Mouse (Mus musculus) erythroblast, embryonic 14.5 days (primary cell): ENCODE results near the gene Ift57.

ENCODE experiments used
- GATA1 ChIP-seq: IDR thresholded peaks from 2 replicates; pipeline ENCODE4 v1.6.1; 2012; ENCODE audit warnings: low read length, inconsistent platforms, mixed read lengths
- TAL1 ChIP-seq: IDR thresholded peaks from 3 replicates; pipeline ENCODE4 v1.6.1; 2012; ENCODE audit warnings: low read length, inconsistent platforms, mixed read lengths

GRCm38 (mm10) chr16:49775002-49775966 is 76.3 kb downstream of the Ift57 start:
- TF ChIP-seq GATA1, result peak; percentile 73
- peak; percentile 91 for TF ChIP-seq TAL1
